Mouse (Mus musculus): ENCODE data around the gene Slc22a12. TPM values are rescaled to one million over a fixed set of nuclear protein-coding genes. Genes with fewer than 3 reads are reported as not detected.

The Slc22a12 gene
- polyA plus RNA-seq (2015; fragmentation: Nextera tagmentation; extraction: Ambion mirVana): 0.22 and 0.26 TPM in 2 replicates

DNA sequence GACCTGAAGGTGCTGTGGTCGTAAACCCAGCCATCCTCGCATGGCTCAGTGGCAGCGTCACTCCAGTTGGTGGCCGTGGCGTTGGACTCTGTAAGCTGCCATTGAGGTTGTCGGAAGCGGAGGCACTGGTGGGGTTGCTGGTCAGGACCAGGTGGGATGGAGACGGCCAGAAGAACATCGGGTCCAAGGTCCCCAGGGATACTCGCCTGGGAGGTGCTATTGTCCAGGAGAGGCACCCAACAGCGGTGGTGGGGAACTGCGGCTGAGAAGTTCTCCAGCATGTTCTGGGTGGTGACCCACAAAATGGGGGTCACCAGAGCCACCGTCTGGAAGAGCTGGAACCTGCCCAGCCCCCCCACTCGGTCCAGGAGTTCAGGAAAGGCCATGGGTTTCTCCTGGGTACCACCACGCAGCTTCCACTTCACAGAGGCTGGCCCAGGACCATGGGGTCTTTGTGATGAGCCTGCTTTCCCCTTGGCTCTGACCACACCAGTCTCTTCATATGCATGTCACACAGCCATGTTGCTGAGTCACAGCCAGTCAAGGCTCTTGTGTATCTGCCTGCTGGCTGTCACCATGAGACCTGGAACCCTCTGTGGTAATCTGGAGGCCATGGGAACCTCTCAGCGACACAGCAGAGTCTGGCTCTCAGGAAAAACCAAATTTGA is at the start of gene Slc22a12:
Slc22a12 (minus strand) TSS at position 666 of the 668 bp plus-strand sequence.

Small RNAs within 50 kb of the gene (microRNA-seq; reads per million reads assigned to microRNA genes)
- not detected for gene Gm26460

Other genes with a start within 250 kb of the Slc22a12 start
- 0.28 and 0.34 TPM in 2 replicates for gene Cdc42bpg, start 236.6 kb downstream of the Slc22a12 start, polyA plus RNA-seq (2015; fragmentation: Nextera tagmentation; extraction: Ambion mirVana)
- 56.2 and 63.5 TPM in 2 replicates for gene Men1, start 208.1 kb downstream of the Slc22a12 start, polyA plus RNA-seq (2015; fragmentation: Nextera tagmentation; extraction: Ambion mirVana)
- 22.5 and 32.9 TPM in 2 replicates for gene Map4k2, start 201.9 kb downstream of the Slc22a12 start, polyA plus RNA-seq (2015; fragmentation: Nextera tagmentation; extraction: Ambion mirVana)
- gene Sf1, start 179.3 kb downstream of the Slc22a12 start, polyA plus RNA-seq (2015; fragmentation: Nextera tagmentation; extraction: Ambion mirVana): 66.5 and 74.7 TPM in 2 replicates
- gene Pygm, start 158.6 kb downstream of the Slc22a12 start, polyA plus RNA-seq (2015; fragmentation: Nextera tagmentation; extraction: Ambion mirVana): 11.5 and 12.5 TPM in 2 replicates
- 351 and 357 TPM in 2 replicates for gene Rasgrp2, start 143.7 kb downstream of the Slc22a12 start, polyA plus RNA-seq (2015; fragmentation: Nextera tagmentation; extraction: Ambion mirVana)
- 77.0 and 91.8 TPM in 2 replicates for gene Nrxn2, start 124.3 kb downstream of the Slc22a12 start, polyA plus RNA-seq (2015; fragmentation: Nextera tagmentation; extraction: Ambion mirVana)